Mouse (Mus musculus) spleen, adult 2 months (tissue): ENCODE results near the gene Tollip. TPM values are rescaled to one million over a fixed set of nuclear protein-coding genes. Genes with fewer than 3 reads are reported as not detected.

Source experiments
- DNase-seq, 2 experiments: peaks; one replicate each; pipeline versions ENCODE4 v3.0.0 to v3.0.0-alpha.2; 2012 to 2021; ENCODE audit warnings: low spot score in 2 of 2, low read depth in 1 of 2
- H3K27ac ChIP-seq: fragments of 200-500 bp; 2 replicates; pipeline ENCODE4 v1.5.1; 2012; ENCODE audit warnings: low read length, inconsistent platforms; ENCODE audit not compliant: insufficient read depth
- H3K27me3 ChIP-seq: fragments of 200-500 bp; 2 replicates; pipeline ENCODE4 v1.6.1; 2012; ENCODE audit warnings: mild to moderate bottlenecking, moderate library complexity, low read length, inconsistent platforms; ENCODE audit not compliant: control insufficient read depth, insufficient read depth
- H3K36me3 ChIP-seq: fragments of 200-500 bp; 2 replicates; pipeline ENCODE4 v1.6.1; 2012; ENCODE audit warnings: mild to moderate bottlenecking, low read length, inconsistent platforms; ENCODE audit not compliant: control insufficient read depth, insufficient read depth
- H3K4me1 ChIP-seq: fragments of 200-500 bp; 2 replicates; pipeline ENCODE4 v1.6.1; 2011; ENCODE audit warnings: inconsistent platforms; ENCODE audit not compliant: control insufficient read depth, insufficient read depth, insufficient read length
- H3K4me3 ChIP-seq: fragments of 200-500 bp; 2 replicates; pipeline ENCODE4 v1.5.1; 2011; ENCODE audit warnings: mild to moderate bottlenecking, inconsistent platforms; ENCODE audit not compliant: insufficient read depth, insufficient read length; ENCODE audit errors: extremely low read depth
- CTCF ChIP-seq: fragments of 200-500 bp; IDR thresholded peaks from 2 replicates; pipeline ENCODE4 v1.5.1; 2011; ENCODE audit warnings: mild to moderate bottlenecking, inconsistent platforms; ENCODE audit not compliant: insufficient read depth, insufficient read length, insufficient replicate concordance; ENCODE audit errors: extremely low read depth
- POLR2A ChIP-seq: fragments of 200-500 bp; IDR thresholded peaks from 2 replicates; pipeline ENCODE4 v1.6.1; 2011; ENCODE audit warnings: low read depth, low read length, inconsistent platforms
- WGBS: fragments of 180-500 bp; shearing (Covaris S2); methylation state at CpG from one replicate; pipeline ENCODE4 v1.1.7; 2018; 5-methylcytosine and 5-hydroxymethylcytosine counted together
- polyA plus RNA-seq: library from polyadenylated mRNA; depleted of rRNA; stranded (reverse); fragments of >200 nt; gene quantifications from 2 replicates; pipeline ENCODE4 v1.2.3, GENCODE M21; 2012; rRNA removed

Tollip gene
- polyA plus RNA-seq, 1 experiment, result 40.8 TPM

DNA sequence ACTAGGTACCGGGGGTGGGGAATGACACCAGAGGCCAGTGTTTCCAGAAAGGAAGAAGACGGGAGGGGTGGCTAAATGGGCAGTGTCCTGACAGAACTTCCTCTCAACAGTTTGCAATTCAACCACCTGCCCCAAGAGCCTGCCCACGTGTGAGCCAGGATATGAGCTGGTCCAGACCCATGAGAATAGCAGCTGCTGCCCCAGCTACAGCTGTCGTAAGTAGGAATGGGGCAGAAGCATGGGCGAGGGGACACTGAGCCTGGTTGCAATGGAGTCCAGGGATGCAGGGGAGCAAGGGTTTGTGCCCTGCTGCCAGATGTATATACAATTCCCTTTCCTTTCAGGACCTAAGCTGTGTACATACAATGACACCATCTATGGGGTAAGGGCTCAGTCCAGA, 48.7 kb downstream of the Tollip start:
- Histone ChIP-seq H3K27me3 (no peaks in the 10 kb centered on the region), H3K4me1 (no peaks in the 10 kb centered on the region), H3K36me3 (peaks cover 6% of the 10 kb centered on the region; the same call in 1 of the 2 replicates), H3K27ac (no peak overlapping the region), H3K4me3 (no peak overlapping the region)
- TF ChIP-seq POLR2A (no peak), CTCF (no peak)
- 59% methylated on average over 5 of the region's 5 CpGs for WGBS
- DNase-seq, result no peak

DNA sequence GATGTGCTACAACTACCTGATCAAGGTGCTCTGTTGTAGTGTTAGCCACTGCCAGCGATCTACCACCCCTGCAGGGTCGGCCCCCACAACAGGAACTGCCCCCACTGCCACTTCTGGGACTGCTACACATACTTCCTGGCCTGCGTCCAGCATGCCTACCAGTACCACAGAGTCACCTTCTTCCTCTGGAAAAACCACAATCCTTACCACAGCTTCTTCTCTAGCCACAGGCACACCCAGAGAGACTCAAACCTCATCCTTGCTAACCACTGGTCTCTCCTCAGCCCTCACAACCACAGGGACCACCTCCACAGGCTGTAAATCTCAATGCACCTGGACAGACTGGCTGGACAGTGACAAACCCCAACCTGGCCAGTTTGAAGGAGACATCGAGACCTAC, 57.3 kb downstream of the Tollip start:
- no peaks in the 10 kb centered on the region for H3K36me3 ChIP-seq
- no peak for DNase-seq
- no peaks in the 10 kb centered on the region for H3K27me3 ChIP-seq
- TF ChIP-seq POLR2A (no peak), CTCF (no peak)
- H3K4me3 ChIP-seq, result no peak overlapping the region
- WGBS, result 6% methylated on average over 4 of the region's 4 CpGs
- H3K27ac ChIP-seq, result no peak overlapping the region
- H3K4me1 ChIP-seq, result no peaks in the 10 kb centered on the region

DNA sequence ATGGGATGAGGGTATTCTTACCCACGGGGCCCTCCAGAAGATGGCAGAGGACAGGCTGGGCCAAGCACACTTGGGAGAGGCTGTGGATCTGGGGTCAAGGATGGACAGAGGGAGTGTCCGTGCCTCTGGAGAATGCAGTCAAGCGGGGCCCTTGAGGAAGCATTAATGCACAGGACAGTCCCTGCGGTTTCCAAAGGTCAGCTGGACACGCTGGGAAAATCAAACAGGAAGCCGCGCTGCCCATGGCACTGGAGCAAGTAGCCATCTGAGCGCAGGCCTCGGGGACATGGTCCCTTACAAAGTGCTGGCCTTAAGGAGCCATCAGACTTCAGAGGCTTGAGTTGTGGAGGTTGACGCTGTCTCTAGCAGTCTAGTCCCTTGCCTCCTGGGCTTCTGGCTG, 78.0 kb downstream of the Tollip start:
- 86% methylated on average over 10 of the region's 10 CpGs for WGBS
- Histone ChIP-seq H3K4me3 (no peak overlapping the region), H3K27me3 (no peaks in the 10 kb centered on the region), H3K36me3 (no peaks in the 10 kb centered on the region), H3K4me1 (peaks cover 5% of the 10 kb centered on the region; the same call in 1 of the 2 replicates), H3K27ac (no peak overlapping the region)
- DNase-seq, result no peak
- TF ChIP-seq POLR2A, result no peak
- TF ChIP-seq CTCF, result no peak

DNA sequence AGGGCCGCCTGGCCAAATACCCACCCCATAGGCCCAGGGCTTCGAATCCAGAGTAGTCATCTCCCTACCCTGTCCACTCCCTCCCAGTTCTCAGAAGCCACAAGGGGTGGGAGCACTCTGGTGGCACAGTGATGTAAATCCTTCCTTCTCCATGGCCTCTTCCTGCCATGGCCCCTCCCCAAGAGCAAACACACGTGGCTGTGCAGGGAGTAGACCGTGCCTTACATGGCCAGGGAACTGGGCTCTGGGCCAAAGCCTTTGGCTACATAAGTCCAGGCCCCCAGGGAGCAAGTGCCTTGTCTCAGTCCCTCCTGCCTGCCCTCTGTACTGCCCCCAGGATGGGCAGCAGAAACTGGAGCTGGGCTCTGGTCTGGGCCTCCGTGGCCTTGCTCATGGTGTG, 79.5 kb downstream of the Tollip start, which contains the start of gene Muc5b:
Gene Muc5b, plus strand, starts transcription at position 292 of the 400 bp plus-strand sequence.
- Histone ChIP-seq H3K27me3 (no peaks in the 10 kb centered on the region), H3K36me3 (no peaks in the 10 kb centered on the region), H3K4me3 (no peak within 1 kb of the TSS), H3K27ac (no peak within 1 kb of the TSS), H3K4me1 (peaks cover 5% of the 10 kb centered on the region; the same call in 1 of the 2 replicates)
- TF ChIP-seq CTCF, result no peak
- no peak for TF ChIP-seq POLR2A
- no peak for DNase-seq
- WGBS, result 56% methylated on average over 5 of the region's 5 CpGs

DNA sequence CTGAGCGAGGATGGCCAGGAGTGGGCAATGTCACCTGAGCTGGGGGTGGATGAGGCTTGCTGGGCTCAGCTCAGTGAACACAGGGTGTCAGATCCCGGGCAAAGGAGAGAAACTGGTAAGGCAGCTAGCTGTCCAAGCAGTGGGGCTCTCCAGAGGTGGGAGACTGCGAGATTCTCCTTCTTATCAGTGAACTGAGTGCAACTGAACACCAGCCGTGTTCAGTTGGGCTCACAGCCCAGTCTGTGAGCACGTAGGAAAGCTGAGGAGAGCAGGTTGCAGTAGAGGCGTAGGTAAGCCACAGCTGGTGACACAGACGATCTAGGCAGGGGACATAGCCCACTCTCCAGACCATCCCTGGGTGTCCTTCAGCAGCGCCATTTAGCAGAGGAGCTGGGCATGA, 81.9 kb downstream of the Tollip start:
- peaks cover 5% of the 10 kb centered on the region; the same call in 1 of the 2 replicates for H3K4me1 ChIP-seq
- H3K4me3 ChIP-seq, result no peak overlapping the region
- 56% methylated on average over 8 of the region's 8 CpGs for WGBS
- H3K27ac ChIP-seq, result no peak overlapping the region
- H3K36me3 ChIP-seq, result no peaks in the 10 kb centered on the region
- no peak for TF ChIP-seq POLR2A
- no peak for TF ChIP-seq CTCF
- DNase-seq, result no peak
- no peaks in the 10 kb centered on the region for H3K27me3 ChIP-seq

DNA sequence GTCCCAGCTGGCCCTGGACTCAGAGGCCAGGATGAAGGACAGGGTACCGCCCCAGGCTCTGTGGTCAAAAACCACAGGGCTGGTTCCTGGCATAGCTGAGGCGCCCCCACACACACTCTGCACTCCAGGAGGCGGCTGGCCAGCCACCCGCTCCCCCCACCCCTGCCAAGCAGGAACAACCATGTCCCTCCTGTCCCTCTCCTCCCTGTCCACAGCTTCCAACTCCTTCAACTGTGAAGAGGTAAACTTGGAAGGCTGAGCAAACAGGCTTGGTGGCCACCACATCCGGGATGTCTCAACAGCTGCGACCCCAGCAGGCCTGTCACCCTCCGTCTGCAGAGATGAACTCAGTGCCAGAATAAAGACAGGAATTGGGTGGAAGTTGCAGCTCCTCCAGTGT, 82.4 kb downstream of the Tollip start:
- no peak overlapping the region for H3K4me3 ChIP-seq
- H3K27ac ChIP-seq, result no peak overlapping the region
- DNase-seq, result no peak
- WGBS, result 14% methylated on average over 7 of the region's 7 CpGs
- no peaks in the 10 kb centered on the region for H3K36me3 ChIP-seq
- H3K27me3 ChIP-seq, result no peaks in the 10 kb centered on the region
- TF ChIP-seq CTCF (no peak), POLR2A (no peak)
- H3K4me1 ChIP-seq, result peaks cover 5% of the 10 kb centered on the region; the same call in 1 of the 2 replicates

Other genes starting within 250 kb of the Tollip start
- 0.36 and 1.0 TPM in 2 replicates for gene Muc2, start 228.2 kb downstream of the Tollip start, polyA plus RNA-seq
- gene Muc5ac, start 129.5 kb downstream of the Tollip start, polyA plus RNA-seq, result 0.04 and 0.05 TPM in 2 replicates
- gene Muc5b, start 79.4 kb downstream of the Tollip start, polyA plus RNA-seq, result 0.01 TPM in 1 of 2 replicates, not detected in the other
- gene Brsk2, start 31.2 kb upstream of the Tollip start, polyA plus RNA-seq, result 0.67 and 1.6 TPM in 2 replicates
- 26.7 and 28.2 TPM in 2 replicates for gene Mob2, start 142.6 kb upstream of the Tollip start, polyA plus RNA-seq
- 3.5 TPM in 2 replicates for gene Dusp8, start 177.3 kb upstream of the Tollip start, polyA plus RNA-seq
- not detected in 2 replicates for gene Gm45618, start 202.2 kb upstream of the Tollip start, polyA plus RNA-seq
- not detected in 2 replicates for gene Gm39115, start 217.5 kb upstream of the Tollip start, polyA plus RNA-seq
- gene Gm45337, start 226.1 kb upstream of the Tollip start, polyA plus RNA-seq, result not detected in 2 replicates
- not detected in 2 replicates for gene Gm29735, start 238.6 kb upstream of the Tollip start, polyA plus RNA-seq
- not detected in 2 replicates for gene Gm4553, start 247.2 kb upstream of the Tollip start, polyA plus RNA-seq